Mouse (Mus musculus) MEL (cell line): ENCODE results near the gene Wdr60.

Experiments used
- BHLHE40 ChIP-seq: IDR thresholded peaks from 2 replicates; pipeline ENCODE4 v1.6.1; 2012; ENCODE audit warnings: low read depth, mild to moderate bottlenecking, inconsistent platforms, low read length, improper control_type of control experiment, borderline replicate concordance
- CTCF ChIP-seq, 3 experiments: IDR thresholded peaks in 2 of 3; conservative IDR thresholded peaks in 1 of 3; 2 replicates each; pipeline ENCODE4 v1.5.1; 2011 to 2012; ENCODE audit warnings: low read length in 3 of 3, low read depth in 2 of 3, mild to moderate bottlenecking in 2 of 3, improper control_type of control experiment in 1 of 3, inconsistent platforms in 1 of 3, mixed read lengths in 1 of 3, moderate library complexity in 1 of 3; ENCODE audit not compliant: control insufficient read depth in 1 of 3, insufficient read depth in 1 of 3, poor library complexity in 1 of 3, severe bottlenecking in 1 of 3
- GABPA ChIP-seq: IDR thresholded peaks from 2 replicates; pipeline ENCODE4 v1.6.1; 2012; ENCODE audit warnings: low read depth, mild to moderate bottlenecking, inconsistent platforms, low read length, improper control_type of control experiment, moderate library complexity
- KAT2A ChIP-seq: conservative IDR thresholded peaks from 2 replicates; pipeline ENCODE4 v1.6.1; 2012; ENCODE audit warnings: low read depth, low read length, improper control_type of control experiment, inconsistent platforms
- MAX ChIP-seq: IDR thresholded peaks from 2 replicates; pipeline ENCODE4 v1.6.1; 2011; ENCODE audit warnings: low read length, improper control_type of control experiment
- MEF2A ChIP-seq: IDR thresholded peaks from 2 replicates; pipeline ENCODE4 v1.6.1; 2014; ENCODE audit warnings: low read depth, mild to moderate bottlenecking, inconsistent platforms, low read length, improper control_type of control experiment; ENCODE audit not compliant: poor library complexity, insufficient replicate concordance, severe bottlenecking; ENCODE audit errors: extremely low read depth
- POLR2A ChIP-seq, 2 experiments: IDR thresholded peaks; 2 replicates each; pipeline ENCODE4 v1.6.1; 2011 to 2012; ENCODE audit warnings: low read length in 2 of 2, mild to moderate bottlenecking in 2 of 2, control low read depth in 1 of 2, improper control_type of control experiment in 1 of 2, low read depth in 1 of 2, moderate library complexity in 1 of 2; ENCODE audit not compliant: control insufficient read depth in 1 of 2, insufficient read depth in 1 of 2, poor library complexity in 1 of 2
- POLR2AphosphoS2 ChIP-seq: IDR thresholded peaks from 2 replicates; pipeline ENCODE4 v1.6.1; 2011; ENCODE audit warnings: low read length, improper control_type of control experiment
- RCOR1 ChIP-seq: IDR thresholded peaks from 2 replicates; pipeline ENCODE4 v1.6.1; 2012; ENCODE audit warnings: low read depth, mild to moderate bottlenecking, inconsistent platforms, low read length, improper control_type of control experiment
- TBP ChIP-seq: IDR thresholded peaks from 2 replicates; pipeline ENCODE4 v1.8.0; 2011; ENCODE audit warnings: low read depth, low read length, improper control_type of control experiment
- TCF12 ChIP-seq: IDR thresholded peaks from 2 replicates; pipeline ENCODE4 v1.6.1; 2014; ENCODE audit warnings: low read depth, mild to moderate bottlenecking, inconsistent platforms, low read length, improper control_type of control experiment, moderate library complexity
- UBTF ChIP-seq: IDR thresholded peaks from 2 replicates; pipeline ENCODE4 v1.6.1; 2012; ENCODE audit warnings: low read depth, mild to moderate bottlenecking, inconsistent platforms, low read length, improper control_type of control experiment, moderate library complexity, borderline replicate concordance; ENCODE audit not compliant: insufficient read depth
- USF1 ChIP-seq: IDR thresholded peaks from 2 replicates; pipeline ENCODE4 v1.6.1; 2014; ENCODE audit warnings: low read depth, mild to moderate bottlenecking, inconsistent platforms, low read length, improper control_type of control experiment, moderate library complexity
- USF2 ChIP-seq, 2 experiments: IDR thresholded peaks; 2 replicates each; pipeline ENCODE4 v1.6.1; 2011 to 2012; ENCODE audit warnings: improper control_type of control experiment in 2 of 2, low read length in 2 of 2, borderline replicate concordance in 1 of 2, inconsistent platforms in 1 of 2, low read depth in 1 of 2, mild to moderate bottlenecking in 1 of 2; ENCODE audit not compliant: insufficient read depth in 1 of 2

GRCm38 (mm10) chr12:116270538-116270937, 7.7 kb upstream of the Wdr60 start:
- TF ChIP-seq CTCF (IDR thresholded peaks at IDR 0.05 in 2 of 3, conservative IDR thresholded peaks at IDR 0.05 in 1 of 3; ENCODE audit: control insufficient read depth in 1 of 3, insufficient read depth in 1 of 3, low read depth in 2 of 3, low read length in 3 of 3, poor library complexity in 1 of 3, severe bottlenecking in 1 of 3): no peak
- TF ChIP-seq MAX: no peak
- no peak for TF ChIP-seq MEF2A
- no peak for TF ChIP-seq RCOR1
- TF ChIP-seq KAT2A: no peak
- TF ChIP-seq USF2 (IDR thresholded peaks at IDR 0.05; ENCODE audit: borderline replicate concordance in 1 of 2, insufficient read depth in 1 of 2, low read depth in 1 of 2, low read length in 2 of 2): no peak
- no peak for TF ChIP-seq GABPA
- TF ChIP-seq POLR2A (IDR thresholded peaks at IDR 0.05; ENCODE audit: control insufficient read depth in 1 of 2, insufficient read depth in 1 of 2, low read depth in 1 of 2, low read length in 2 of 2, poor library complexity in 1 of 2): no peak
- no peak for TF ChIP-seq TBP
- TF ChIP-seq BHLHE40: no peak
- TF ChIP-seq TCF12: no peak
- no peak for TF ChIP-seq USF1
- TF ChIP-seq POLR2AphosphoS2: no peak
- TF ChIP-seq UBTF: no peak
